Mouse (Mus musculus) lung, adult 2 months (tissue): ENCODE measurements around the gene Foxb1.

Experiments used
- CTCF ChIP-seq: fragments of 200-500 bp; IDR thresholded peaks from 2 replicates; pipeline ENCODE4 v1.5.1; 2011; ENCODE audit warnings: mild to moderate bottlenecking, low read length, control low read depth; ENCODE audit not compliant: insufficient read depth
- POLR2A ChIP-seq: fragments of 200-500 bp; IDR thresholded peaks from 2 replicates; pipeline ENCODE4 v1.6.1; 2011; ENCODE audit warnings: low read depth, mild to moderate bottlenecking, control low read depth, low read length, borderline replicate concordance; ENCODE audit errors: extremely low read depth

DNA sequence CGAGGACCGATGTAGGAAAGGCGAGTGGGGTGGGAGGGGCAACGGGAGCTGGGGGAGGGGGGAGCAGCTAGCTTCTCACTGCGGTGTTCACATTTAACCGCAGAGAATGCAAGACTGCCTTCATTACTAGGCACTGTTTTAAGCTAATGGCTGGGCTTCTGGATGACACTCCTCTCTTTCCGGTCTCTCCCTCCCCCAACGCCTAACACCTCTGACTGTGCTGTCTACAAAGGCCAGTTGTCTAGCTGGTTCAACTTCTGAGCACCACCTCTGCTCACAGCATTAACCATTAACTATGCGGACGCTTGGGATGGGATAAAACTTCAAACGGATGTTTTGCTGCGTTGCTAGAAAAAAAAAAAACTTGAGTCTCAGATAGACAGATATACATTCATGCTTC, 45.3 kb downstream of the Foxb1 start:
- TF ChIP-seq CTCF = no peak
- TF ChIP-seq POLR2A = no peak
